Comparison of ENCODE assay signal across 8 mouse cellular contexts in genomic region chr10:121429089-121429488, GRCm38 (mm10). TPM values are rescaled to one million over a fixed set of nuclear protein-coding genes. Genes with fewer than 3 reads are reported as not detected.
A peak's percentile ranks its signal among the peaks of the same experiment; 100 is the strongest.
DNase-seq lines count a peak whose midpoint lies in the region; ATAC-seq and TF ChIP-seq lines count a peak whose summit lies in the region.

No protein-coding gene starts in this region.

- no peaks in the 10 kb centered on the region for H3K9me3 ChIP-seq in lung, embryonic 14.5 days (ENCODE audit: low read depth, low read length)

- no peak overlapping the region for H3K4me3 ChIP-seq in lung, embryonic 14.5 days (ENCODE audit: low read depth, low read length)
- no peak overlapping the region for H3K4me3 ChIP-seq in lung, adult 2 months (replicated peaks; ENCODE audit: extremely low read depth, low read depth, low read length)
- no peak overlapping the region for H3K4me3 ChIP-seq in macrophage (ENCODE audit: inconsistent target)

- no peak for TF ChIP-seq POLR2A in lung, adult 2 months (IDR thresholded peaks at IDR 0.05; ENCODE audit: borderline replicate concordance, extremely low read depth, low read depth, low read length)

- H3K36me3 ChIP-seq in lung, embryonic 14.5 days (ENCODE audit: insufficient read depth) = no peaks in the 10 kb centered on the region
- no peaks in the 10 kb centered on the region for H3K36me3 ChIP-seq in macrophage (ENCODE audit: inconsistent target)

- peak overlapping the region; percentile 88 for H3K27ac ChIP-seq in lung, embryonic 14.5 days (ENCODE audit: low read depth)
- H3K27ac ChIP-seq in macrophage = peak overlapping the region; percentile 60

- peaks cover 62% of the 10 kb centered on the region for H3K4me1 ChIP-seq in lung, embryonic 14.5 days (ENCODE audit: insufficient read depth)
- H3K4me1 ChIP-seq in lung, adult 2 months (ENCODE audit: control insufficient read depth, insufficient read depth, low read length) = peaks cover 71% of the 10 kb centered on the region

- H3K4me2 ChIP-seq in lung, embryonic 14.5 days = peak overlapping the region; percentile 55

- intact Hi-C loops in left cerebral cortex, postnatal 25 days (cut with DNase I) = loop anchor here (5.0 kb wide), 1 partner anchor 78 kb away; no protein-coding TSS in a partner anchor

- peak; percentile 85 for DNase-seq in lung, embryonic 14.5 days
- DNase-seq in lung, adult 2 months = no peak
- DNase-seq in heart, adult 11 months = peak; percentile 97
- DNase-seq in kidney, adult 8-10 months = peak; percentile 51 to 62
- DNase-seq in left cerebral cortex, postnatal 25 days (ENCODE audit: low spot score in 2 of 2) = no peak
- no peak for DNase-seq in layer of hippocampus, postnatal 36 days
- DNase-seq in urinary bladder, postnatal 14 days (ENCODE audit: low spot score) = no peak

- no peaks in the 10 kb centered on the region for H3K27me3 ChIP-seq in lung, embryonic 14.5 days (ENCODE audit: insufficient read depth, low read length)

- H3K9ac ChIP-seq in lung, embryonic 14.5 days = no peak overlapping the region

- ATAC-seq in lung, embryonic 14.5 days (ENCODE audit: insufficient read depth) = peak; percentile 66

- WGBS in lung, embryonic 14.5 days = 9% methylated on average over 2 of the region's 2 CpGs
- 4% methylated on average over 2 of the region's 2 CpGs for WGBS in lung, adult 2 months
- 8% methylated on average over 2 of the region's 2 CpGs for WGBS in macrophage (ENCODE audit: missing documents)

- TF ChIP-seq CTCF in lung, embryonic 14.5 days (IDR thresholded peaks at IDR 0.05; ENCODE audit: low read depth) = no peak
- no peak for TF ChIP-seq CTCF in lung, adult 2 months (IDR thresholded peaks at IDR 0.05; ENCODE audit: insufficient read depth, low read length)

- peaks cover 97% of the 10 kb centered on the region for H3K79me2 ChIP-seq in macrophage (ENCODE audit: inconsistent target)

RNA-seq across cellular contexts. Expression of gene Rassf3, which starts 47.1 kb away (rescaled TPM):
- polyA plus RNA-seq in lung, embryonic 14.5 days (2014; fragmentation: Nextera tagmentation; extraction: Ambion mirVana) = 19.8 and 21.0 TPM in 2 replicates
- 66.7 and 97.0 TPM in 2 replicates for polyA plus RNA-seq in lung, adult 2 months (2012; rRNA removed)
- total RNA-seq in macrophage (2018; cell fraction: chromatin; rRNA removed) = 100 to 1,000 TPM in 1 of 26 experiments, 10 to 100 TPM in 19, 1 to 10 TPM in 6; 4.9 to 154 (median 18.5) TPM
- 10 to 100 TPM; 19.5 to 87.4 (median 38.1) TPM for total RNA-seq in macrophage (2018; cell fraction: cytosol; rRNA removed)
- 100 to 1,000 TPM in 2 of 26 experiments, 10 to 100 TPM in 24; 14.4 to 130 (median 28.3) TPM for total RNA-seq in macrophage (2018; cell fraction: nucleus; rRNA removed)
- polyA plus RNA-seq in macrophage (2018) = 38.9 to 52.7 TPM (median 40.3 TPM) in 3 replicates
- total RNA-seq in left cerebral cortex, postnatal 25 days (2021) = 10 to 100 TPM; 30.4 to 37.3 TPM
- total RNA-seq in layer of hippocampus, postnatal 36 days (2021) = 1 to 10 TPM; 8.2 to 8.9 TPM

Comparison
In these comparisons a context has a peak if more than half of its experiments do, and no peak if none do; other contexts are left out.
1. DNase-seq: peak in lung, embryonic 14.5 days (single experiment), heart, adult 11 months (single experiment) and kidney, adult 8-10 months (2 of 2); none in lung, adult 2 months (single experiment), left cerebral cortex, postnatal 25 days (0 of 2), layer of hippocampus, postnatal 36 days (0 of 2) and urinary bladder, postnatal 14 days (single experiment).